Mouse (Mus musculus) heart, embryonic 13.5 days (tissue): ENCODE results near the gene Hgfac. TPM values are rescaled to one million over a fixed set of nuclear protein-coding genes. Genes with fewer than 3 reads are reported as not detected.

Source experiments
- ATAC-seq: fragments of 200-750 bp; cut with Nextera tagmentation; 2 replicates; pipeline ENCODE4 v1.8.0; 2017; ENCODE audit warnings: moderate TSS enrichment; ENCODE audit not compliant: insufficient number of reproducible peaks, low FRiP score, low TSS enrichment; ENCODE audit errors: extremely low read depth
- H3K27ac ChIP-seq: fragments of 300-500 bp; sonication (generic); replicated peaks from 2 replicates; pipeline ENCODE4 v1.5.1; 2015; ENCODE audit warnings: moderate library complexity, mild to moderate bottlenecking, inconsistent platforms
- H3K27me3 ChIP-seq: fragments of 300-500 bp; sonication (generic); replicated peaks from 2 replicates; pipeline ENCODE4 v1.6.1; 2015; ENCODE audit warnings: mild to moderate bottlenecking, inconsistent platforms
- H3K36me3 ChIP-seq: fragments of 300-500 bp; sonication (generic); 2 replicates; pipeline ENCODE4 v1.6.1; 2015; ENCODE audit warnings: mild to moderate bottlenecking, inconsistent platforms
- H3K4me1 ChIP-seq: fragments of 300-500 bp; sonication (generic); 2 replicates; pipeline ENCODE4 v1.6.1; 2015; ENCODE audit warnings: inconsistent platforms
- H3K4me2 ChIP-seq: fragments of 300-500 bp; sonication (generic); 2 replicates; pipeline ENCODE4 v1.6.1; 2015; ENCODE audit warnings: inconsistent platforms, mild to moderate bottlenecking, moderate library complexity
- H3K4me3 ChIP-seq: fragments of 300-500 bp; sonication (generic); 2 replicates; pipeline ENCODE4 v1.5.1; 2015; ENCODE audit warnings: moderate library complexity, mild to moderate bottlenecking, inconsistent platforms
- H3K9ac ChIP-seq: fragments of 300-500 bp; sonication (generic); 2 replicates; pipeline ENCODE4 v1.6.1; 2015; ENCODE audit warnings: inconsistent platforms, mild to moderate bottlenecking, moderate library complexity
- H3K9me3 ChIP-seq: fragments of 300-500 bp; sonication (generic); 2 replicates; pipeline ENCODE4 v1.6.1; 2016; ENCODE audit warnings: inconsistent platforms
- WGBS: fragments of 180-500 bp; shearing (Covaris S2); methylation state at CpG from one replicate; pipeline ENCODE4 v1.1.7; 2015; ENCODE audit warnings: mixed read lengths; 5-methylcytosine and 5-hydroxymethylcytosine counted together
- polyA plus RNA-seq: library from polyadenylated mRNA; unstranded; fragments of >200 nt; fragmentation: Nextera tagmentation; extraction: Ambion mirVana; gene quantifications from 2 replicates; pipeline ENCODE4 v1.2.1, GENCODE M21; 2015

The Hgfac gene
- polyA plus RNA-seq, 1 experiment from 2014 or later = 0.83 TPM

GRCm38 (mm10) chr5:35070314-35070713 lies 29.0 kb downstream of the Hgfac start:
- H3K9ac ChIP-seq = no peak overlapping the region
- H3K27ac ChIP-seq = no peak overlapping the region
- no peaks in the 10 kb centered on the region for H3K9me3 ChIP-seq
- H3K4me3 ChIP-seq = no peak overlapping the region
- no peak for ATAC-seq
- H3K27me3 ChIP-seq = no peaks in the 10 kb centered on the region
- WGBS = 76% methylated on average over 8 of the region's 8 CpGs
- peaks cover 16% of the 10 kb centered on the region for H3K4me1 ChIP-seq
- H3K4me2 ChIP-seq = no peak overlapping the region
- H3K36me3 ChIP-seq = peaks cover 6% of the 10 kb centered on the region

- peaks cover 16% of the 10 kb centered on the region for H3K4me1 ChIP-seq
- WGBS = 67% methylated on average over 7 of the region's 7 CpGs
- H3K4me3 ChIP-seq = no peak overlapping the region
- ATAC-seq = no peak
- H3K27ac ChIP-seq = no peak overlapping the region
- no peaks in the 10 kb centered on the region for H3K9me3 ChIP-seq
- H3K4me2 ChIP-seq = no peak overlapping the region
- H3K27me3 ChIP-seq = no peaks in the 10 kb centered on the region
- peaks cover 12% of the 10 kb centered on the region for H3K36me3 ChIP-seq
- no peak overlapping the region for H3K9ac ChIP-seq
Measured at GRCm38 (mm10) chr5:35070953-35071352, 29.6 kb downstream of the Hgfac start.

DNA sequence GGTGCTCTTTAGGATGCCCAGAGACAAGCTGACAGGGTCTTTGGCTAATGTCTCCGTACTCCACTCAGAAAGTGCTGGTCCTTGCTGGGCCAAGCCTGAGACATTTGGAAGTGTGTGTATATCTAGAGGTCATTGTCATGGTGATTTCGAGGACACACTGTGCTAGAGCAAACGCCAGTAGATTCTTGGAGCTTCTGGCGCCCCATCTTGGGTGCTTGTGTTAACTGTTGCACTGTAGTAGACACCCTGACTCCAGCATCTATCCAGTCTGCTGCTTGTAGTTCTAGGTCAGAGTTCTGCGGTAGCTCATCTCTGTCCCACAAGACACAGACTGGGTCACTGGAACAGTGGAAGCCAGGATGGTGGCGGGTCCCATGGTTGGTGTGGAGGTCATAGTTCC lies 30.5 kb downstream of the Hgfac start:
- 78% methylated on average over 6 of the region's 6 CpGs for WGBS
- peaks cover 18% of the 10 kb centered on the region for H3K36me3 ChIP-seq
- H3K4me2 ChIP-seq = no peak overlapping the region
- H3K4me3 ChIP-seq = no peak overlapping the region
- ATAC-seq = no peak
- H3K9me3 ChIP-seq = no peaks in the 10 kb centered on the region
- H3K27me3 ChIP-seq = no peaks in the 10 kb centered on the region
- no peak overlapping the region for H3K27ac ChIP-seq
- peaks cover 16% of the 10 kb centered on the region for H3K4me1 ChIP-seq
- no peak overlapping the region for H3K9ac ChIP-seq

DNA sequence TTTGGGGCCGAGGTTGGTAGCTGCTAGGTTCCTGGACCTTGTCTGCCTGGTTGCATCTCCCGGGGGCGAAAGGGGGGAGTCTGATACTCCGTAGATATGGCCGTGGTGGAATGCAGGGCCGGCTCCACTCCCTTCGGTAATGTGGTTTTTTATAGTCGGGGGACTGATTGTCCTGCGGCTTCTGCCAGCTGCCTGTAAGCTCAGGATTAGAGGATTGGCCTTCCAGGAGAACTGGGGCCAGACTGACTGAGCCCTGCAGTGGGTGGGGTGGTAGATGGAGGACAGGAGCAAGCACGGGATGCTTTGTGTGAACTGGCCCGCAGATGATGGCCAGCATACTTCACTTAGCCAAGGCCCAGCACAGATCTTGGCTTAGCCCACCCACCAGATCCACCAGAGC lies 31.9 kb downstream of the Hgfac start:
- Histone ChIP-seq H3K27ac (no peak overlapping the region), H3K27me3 (peaks cover 7% of the 10 kb centered on the region), H3K36me3 (peaks cover 28% of the 10 kb centered on the region), H3K9ac (no peak overlapping the region), H3K9me3 (no peaks in the 10 kb centered on the region), H3K4me1 (peaks cover 16% of the 10 kb centered on the region), H3K4me2 (no peak overlapping the region), H3K4me3 (no peak overlapping the region)
- ATAC-seq = no peak
- 48% methylated on average over 11 of the region's 11 CpGs for WGBS

DNA sequence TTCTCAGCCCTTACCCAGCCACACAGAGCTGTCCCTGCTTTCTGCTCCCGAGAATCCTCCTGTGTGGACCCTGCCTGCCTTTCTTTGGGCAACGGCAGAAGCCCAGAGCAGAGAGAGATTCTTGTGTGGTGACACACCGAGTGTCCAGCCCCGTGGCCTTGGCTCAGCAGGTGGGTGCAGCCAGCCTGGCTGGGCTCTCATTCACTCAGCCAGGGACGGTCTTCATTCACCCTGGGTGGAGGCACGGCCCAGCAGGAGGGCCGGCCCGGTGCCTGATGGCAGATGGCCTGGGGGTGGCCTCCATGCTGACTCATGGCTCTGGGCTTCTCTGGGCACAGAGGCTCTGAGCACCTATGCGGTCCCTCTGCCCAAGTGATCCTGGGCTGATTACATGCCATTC lies 32.7 kb downstream of the Hgfac start:
- peaks cover 16% of the 10 kb centered on the region for H3K4me1 ChIP-seq
- no peaks in the 10 kb centered on the region for H3K9me3 ChIP-seq
- peaks cover 28% of the 10 kb centered on the region for H3K36me3 ChIP-seq
- ATAC-seq = no peak
- 51% methylated on average over 9 of the region's 9 CpGs for WGBS
- H3K27me3 ChIP-seq = peaks cover 14% of the 10 kb centered on the region
- no peak overlapping the region for H3K4me3 ChIP-seq
- no peak overlapping the region for H3K4me2 ChIP-seq
- no peak overlapping the region for H3K9ac ChIP-seq
- no peak overlapping the region for H3K27ac ChIP-seq

DNA sequence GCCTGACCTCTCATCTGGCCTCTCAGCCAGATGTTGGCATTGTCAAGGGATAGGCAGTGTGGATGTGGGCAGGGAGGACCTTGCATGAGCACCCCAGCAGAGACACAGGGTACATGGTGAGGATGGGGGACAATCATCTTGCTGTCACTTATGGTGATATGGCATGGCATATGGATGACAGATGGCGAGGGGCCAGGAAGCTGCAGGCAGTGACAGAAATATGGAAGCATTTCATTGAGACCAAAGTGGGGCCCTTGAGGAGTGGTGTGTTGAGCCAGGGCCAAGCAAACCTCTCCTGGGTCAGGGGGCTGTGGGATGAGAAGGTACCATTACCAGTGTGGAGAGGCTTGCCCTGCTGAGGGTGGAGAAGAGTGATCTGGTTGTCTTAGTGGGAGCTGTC lies 35.1 kb downstream of the Hgfac start:
- H3K36me3 ChIP-seq = peaks cover 33% of the 10 kb centered on the region
- H3K27me3 ChIP-seq = peaks cover 27% of the 10 kb centered on the region
- WGBS = 84% methylated on average over 1 of the region's 1 CpGs
- peaks cover 26% of the 10 kb centered on the region for H3K4me1 ChIP-seq
- H3K4me3 ChIP-seq = no peak overlapping the region
- no peak for ATAC-seq
- no peaks in the 10 kb centered on the region for H3K9me3 ChIP-seq
- H3K27ac ChIP-seq = no peak overlapping the region
- H3K9ac ChIP-seq = no peak overlapping the region
- H3K4me2 ChIP-seq = no peak overlapping the region

- ATAC-seq = no peak
- WGBS = 44% methylated on average over 18 of the region's 18 CpGs
- Histone ChIP-seq H3K4me1 (peaks cover 22% of the 10 kb centered on the region), H3K4me3 (no peak overlapping the region), H3K36me3 (peaks cover 33% of the 10 kb centered on the region), H3K4me2 (no peak overlapping the region), H3K27ac (no peak overlapping the region), H3K27me3 (peaks cover 27% of the 10 kb centered on the region), H3K9ac (peak overlapping the region; percentile 24; the same call in 1 of the 2 replicates), H3K9me3 (no peaks in the 10 kb centered on the region)
Measured at GRCm38 (mm10) chr5:35079101-35079500, 37.8 kb downstream of the Hgfac start.

GRCm38 (mm10) chr5:35084913-35085312 lies 43.6 kb downstream of the Hgfac start:
- WGBS = 72% methylated on average over 3 of the region's 3 CpGs
- H3K9ac ChIP-seq = no peak overlapping the region
- H3K36me3 ChIP-seq = no peaks in the 10 kb centered on the region
- H3K4me2 ChIP-seq = no peak overlapping the region
- H3K4me3 ChIP-seq = no peak overlapping the region
- no peak overlapping the region for H3K27ac ChIP-seq
- H3K4me1 ChIP-seq = peaks cover 14% of the 10 kb centered on the region
- H3K9me3 ChIP-seq = no peaks in the 10 kb centered on the region
- H3K27me3 ChIP-seq = peaks cover 9% of the 10 kb centered on the region
- ATAC-seq = no peak

DNA sequence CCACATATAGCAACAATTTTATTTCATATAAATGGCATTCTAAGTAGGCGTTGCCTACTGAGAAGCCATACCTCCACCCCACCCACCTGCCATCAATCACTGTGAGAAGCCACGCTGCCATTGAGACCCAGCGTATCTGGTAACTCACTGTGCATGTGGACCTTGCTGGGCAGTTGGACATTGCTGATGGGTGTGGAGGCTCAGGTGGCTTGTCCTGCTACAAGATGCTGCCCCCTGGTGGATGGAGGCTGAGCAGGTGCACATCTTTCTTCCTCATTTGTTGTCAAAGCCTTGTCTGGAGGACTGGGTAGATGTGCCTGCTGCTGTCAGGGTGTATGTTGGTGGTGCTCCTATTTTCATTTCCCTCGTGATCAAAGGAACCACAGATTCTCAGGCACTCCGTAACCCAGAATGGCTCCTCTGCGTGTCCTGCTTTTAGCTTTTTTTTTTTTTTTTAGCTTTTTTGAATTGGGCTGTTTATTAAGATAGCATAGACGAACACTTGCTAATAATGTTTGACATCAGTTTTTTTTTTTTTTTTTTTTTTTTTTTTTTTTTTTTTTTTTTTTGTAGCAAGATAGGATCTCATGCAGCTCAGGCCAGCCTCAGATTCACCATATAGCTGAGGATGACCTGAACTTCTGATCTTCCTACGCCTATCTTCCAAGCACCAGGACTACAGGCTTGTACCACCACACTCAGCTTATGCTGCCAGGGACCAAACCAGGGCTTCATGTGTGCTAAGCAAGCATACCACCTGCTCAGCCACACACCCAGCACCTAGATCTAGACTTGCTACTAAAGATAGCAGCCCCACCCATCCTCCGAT lies 47.7 kb downstream of the Hgfac start:
- Histone ChIP-seq H3K9ac (no peak overlapping the region), H3K4me3 (no peak overlapping the region), H3K4me2 (no peak overlapping the region), H3K27ac (no peak overlapping the region), H3K4me1 (no peaks in the 10 kb centered on the region), H3K36me3 (peaks cover 37% of the 10 kb centered on the region), H3K27me3 (peaks cover 6% of the 10 kb centered on the region), H3K9me3 (no peaks in the 10 kb centered on the region)
- ATAC-seq = no peak
- WGBS = 63% methylated on average over 9 of the region's 9 CpGs

DNA sequence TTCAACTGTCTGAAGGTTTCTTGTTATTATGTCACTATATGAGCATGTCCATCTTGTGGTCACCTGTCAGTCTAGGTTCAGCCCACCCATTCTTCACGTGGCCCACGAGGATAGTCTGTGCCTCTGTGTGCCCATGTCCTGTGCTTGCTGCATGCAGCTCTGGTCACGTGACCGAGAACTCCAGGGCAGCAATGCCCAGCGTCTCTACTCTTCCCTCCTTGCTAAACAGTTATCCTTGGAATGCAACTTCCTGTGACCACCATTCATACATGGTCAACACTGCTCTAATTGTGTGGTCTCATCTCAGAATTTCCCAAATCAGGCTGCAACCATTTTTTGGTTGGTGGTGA lies 48.3 kb downstream of the Hgfac start:
- Histone ChIP-seq H3K27ac (no peak overlapping the region), H3K9ac (no peak overlapping the region), H3K36me3 (peaks cover 41% of the 10 kb centered on the region), H3K4me2 (no peak overlapping the region), H3K4me1 (no peaks in the 10 kb centered on the region), H3K4me3 (no peak overlapping the region), H3K27me3 (peaks cover 5% of the 10 kb centered on the region; the same call in 1 of the 2 replicates), H3K9me3 (no peaks in the 10 kb centered on the region)
- ATAC-seq = no peak
- WGBS = 70% methylated on average over 5 of the region's 5 CpGs

GRCm38 (mm10) chr5:35091636-35092035 lies 50.3 kb downstream of the Hgfac start:
- no peak overlapping the region for H3K4me2 ChIP-seq
- ATAC-seq = no peak
- H3K36me3 ChIP-seq = peaks cover 62% of the 10 kb centered on the region
- no peaks in the 10 kb centered on the region for H3K27me3 ChIP-seq
- no peak overlapping the region for H3K4me3 ChIP-seq
- no peak overlapping the region for H3K27ac ChIP-seq
- no peaks in the 10 kb centered on the region for H3K4me1 ChIP-seq
- no peak overlapping the region for H3K9ac ChIP-seq
- H3K9me3 ChIP-seq = no peaks in the 10 kb centered on the region
- 75% methylated on average over 3 of the region's 3 CpGs for WGBS
